Mouse (Mus musculus) erythroblast, embryonic 14.5 days (primary cell): ENCODE results near the gene Isca2.

ENCODE experiments used
- GATA1 ChIP-seq: IDR thresholded peaks from 2 replicates; pipeline ENCODE4 v1.6.1; 2012; ENCODE audit warnings: low read length, inconsistent platforms, mixed read lengths
- TAL1 ChIP-seq: IDR thresholded peaks from 3 replicates; pipeline ENCODE4 v1.6.1; 2012; ENCODE audit warnings: low read length, inconsistent platforms, mixed read lengths

DNA sequence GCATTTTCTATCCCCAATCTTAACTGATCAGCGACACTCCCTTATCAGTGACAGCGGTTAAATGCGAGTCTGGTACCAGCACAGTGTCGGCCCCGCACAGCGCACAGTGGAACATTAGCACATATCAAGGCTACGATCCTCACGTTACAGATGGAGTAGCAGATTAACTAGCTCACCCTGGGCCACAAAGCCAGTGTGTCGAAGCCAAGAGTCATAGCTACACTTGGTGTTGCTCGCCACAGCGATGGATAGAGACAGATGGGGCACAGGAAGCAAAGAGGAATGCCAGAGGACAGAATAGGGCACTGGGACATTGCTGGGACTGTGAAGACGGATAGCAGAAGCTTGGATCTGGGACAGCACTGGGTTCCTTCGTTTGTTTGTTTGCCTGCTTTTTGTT lies 34.3 kb downstream of the Isca2 start:
- no peak for TF ChIP-seq GATA1
- TF ChIP-seq TAL1: no peak
